Mouse (Mus musculus) heart, embryonic 15.5 days (tissue): ENCODE data around the gene Klhl25. TPM values are rescaled to one million over a fixed set of nuclear protein-coding genes. Genes with fewer than 3 reads are reported as not detected.
"Not testable (repeated sequence)": the region's sequence is repeated elsewhere in the genome, so short reads cannot be mapped to it uniquely, and the experiment has no call there.

Source experiments
- ATAC-seq: fragments of 200-750 bp; cut with Nextera tagmentation; replicated peaks from 2 replicates; pipeline ENCODE4 v1.8.0; 2017; ENCODE audit warnings: low read depth, moderate TSS enrichment; ENCODE audit not compliant: insufficient number of reproducible peaks, insufficient read depth, low FRiP score
- H3K27ac ChIP-seq: fragments of 300-500 bp; sonication (generic); 2 replicates; pipeline ENCODE4 v1.5.1; 2015; ENCODE audit warnings: mild to moderate bottlenecking, inconsistent platforms
- H3K27me3 ChIP-seq: fragments of 300-500 bp; sonication (generic); 2 replicates; pipeline ENCODE4 v1.6.1; 2015; ENCODE audit warnings: inconsistent platforms
- H3K36me3 ChIP-seq: fragments of 300-500 bp; sonication (generic); 2 replicates; pipeline ENCODE4 v1.6.1; 2015; ENCODE audit warnings: mild to moderate bottlenecking, inconsistent platforms
- H3K4me1 ChIP-seq: fragments of 300-500 bp; sonication (generic); replicated peaks from 2 replicates; pipeline ENCODE4 v1.6.1; 2015; ENCODE audit warnings: inconsistent platforms
- H3K4me2 ChIP-seq: fragments of 300-500 bp; sonication (generic); 2 replicates; pipeline ENCODE4 v1.6.1; 2015; ENCODE audit warnings: inconsistent platforms, mild to moderate bottlenecking, moderate library complexity
- H3K4me3 ChIP-seq: fragments of 300-500 bp; sonication (generic); 2 replicates; pipeline ENCODE4 v1.5.1; 2015; ENCODE audit warnings: mild to moderate bottlenecking, inconsistent platforms
- H3K9ac ChIP-seq: fragments of 300-500 bp; sonication (generic); 2 replicates; pipeline ENCODE4 v1.6.1; 2015; ENCODE audit warnings: mild to moderate bottlenecking, inconsistent platforms
- H3K9me3 ChIP-seq: fragments of 300-500 bp; sonication (generic); replicated peaks from 2 replicates; pipeline ENCODE4 v1.6.1; 2016; ENCODE audit warnings: inconsistent platforms
- WGBS: fragments of 180-500 bp; shearing (Covaris S2); methylation state at CpG from one replicate; pipeline ENCODE4 v1.1.7; 2015; ENCODE audit warnings: mixed read lengths; 5-methylcytosine and 5-hydroxymethylcytosine counted together
- polyA plus RNA-seq: library from polyadenylated mRNA; unstranded; fragments of >200 nt; fragmentation: Nextera tagmentation; extraction: Ambion mirVana; gene quantifications from 2 replicates; pipeline ENCODE4 v1.2.1, GENCODE M21; 2015

Klhl25 gene
- polyA plus RNA-seq, 1 experiment from 2014 or later = 7.7 TPM

GRCm38 (mm10) chr7:75826360-75827103 is 21.6 kb upstream of the Klhl25 start:
- peaks cover 20% of the 10 kb centered on the region for H3K4me1 ChIP-seq
- H3K4me3 ChIP-seq = no peak overlapping the region
- peak; percentile 48; the same call in 1 of the 2 replicates for ATAC-seq
- WGBS = 25% methylated on average over 3 of the region's 4 CpGs
- H3K27me3 ChIP-seq = no peaks in the 10 kb centered on the region
- no peaks in the 10 kb centered on the region for H3K9me3 ChIP-seq
- peak overlapping the region; percentile 73 for H3K27ac ChIP-seq
- H3K36me3 ChIP-seq = no peaks in the 10 kb centered on the region
- H3K9ac ChIP-seq = no peak overlapping the region
- H3K4me2 ChIP-seq = no peak overlapping the region

- no peak; the same call in 1 of the 2 replicates for ATAC-seq
- 77% methylated on average over 1 of the region's 1 CpGs for WGBS
- H3K36me3 ChIP-seq = no peaks in the 10 kb centered on the region
- no peaks in the 10 kb centered on the region for H3K9me3 ChIP-seq
- peaks cover 20% of the 10 kb centered on the region for H3K4me1 ChIP-seq
- H3K4me3 ChIP-seq = no peak overlapping the region
- H3K9ac ChIP-seq = no peak overlapping the region
- H3K4me2 ChIP-seq = no peak overlapping the region
- H3K27ac ChIP-seq = peak overlapping the region; percentile 34; the same call in 1 of the 2 replicates
- no peaks in the 10 kb centered on the region for H3K27me3 ChIP-seq
Measured at GRCm38 (mm10) chr7:75827357-75827756, 20.8 kb upstream of the Klhl25 start.

GRCm38 (mm10) chr7:75827850-75828249 is 20.3 kb upstream of the Klhl25 start:
- H3K4me3 ChIP-seq = no peak overlapping the region
- H3K27me3 ChIP-seq = no peaks in the 10 kb centered on the region
- H3K9ac ChIP-seq = no peak overlapping the region
- peaks cover 20% of the 10 kb centered on the region for H3K4me1 ChIP-seq
- H3K27ac ChIP-seq = no peak overlapping the region
- H3K9me3 ChIP-seq = no peaks in the 10 kb centered on the region
- 18% methylated on average over 10 of the region's 10 CpGs for WGBS
- H3K4me2 ChIP-seq = no peak overlapping the region
- H3K36me3 ChIP-seq = no peaks in the 10 kb centered on the region
- ATAC-seq = peak; percentile 65; the same call in 1 of the 2 replicates

- Histone ChIP-seq H3K27me3 (no peaks in the 10 kb centered on the region), H3K36me3 (no peaks in the 10 kb centered on the region), H3K27ac (no peak overlapping the region), H3K4me2 (no peak overlapping the region), H3K9me3 (no peaks in the 10 kb centered on the region), H3K9ac (no peak overlapping the region), H3K4me1 (peaks cover 20% of the 10 kb centered on the region), H3K4me3 (no peak overlapping the region)
- WGBS = 84% methylated on average over 5 of the region's 5 CpGs
- ATAC-seq = no peak
Measured at GRCm38 (mm10) chr7:75828536-75828935, 19.6 kb upstream of the Klhl25 start.

- Histone ChIP-seq H3K27me3 (no peaks in the 10 kb centered on the region), H3K27ac (no peak overlapping the region), H3K4me2 (no peak overlapping the region), H3K36me3 (no peaks in the 10 kb centered on the region), H3K4me3 (no peak overlapping the region), H3K4me1 (peaks cover 14% of the 10 kb centered on the region), H3K9ac (no peak overlapping the region), H3K9me3 (no peaks in the 10 kb centered on the region)
- ATAC-seq = no peak
- WGBS = 66% methylated on average over 6 of the region's 6 CpGs
Measured at GRCm38 (mm10) chr7:75830251-75831060, 17.7 kb upstream of the Klhl25 start.

- ATAC-seq, H3K4me1 ChIP-seq, H3K9ac ChIP-seq, H3K4me3 ChIP-seq, H3K36me3 ChIP-seq, H3K4me2 ChIP-seq, H3K9me3 ChIP-seq, H3K27ac ChIP-seq, H3K27me3 ChIP-seq: not testable (repeated sequence)
- 62% methylated on average over 3 of the region's 4 CpGs for WGBS
Measured at GRCm38 (mm10) chr7:75833960-75834359, 14.2 kb upstream of the Klhl25 start.

- 55% methylated on average over 3 of the region's 6 CpGs for WGBS
- H3K4me2 ChIP-seq, H3K4me3 ChIP-seq, H3K9ac ChIP-seq, ATAC-seq, H3K9me3 ChIP-seq, H3K27ac ChIP-seq, H3K4me1 ChIP-seq, H3K27me3 ChIP-seq, H3K36me3 ChIP-seq: not testable (repeated sequence)
Measured at GRCm38 (mm10) chr7:75834932-75835631, 13.0 kb upstream of the Klhl25 start.

GRCm38 (mm10) chr7:75840071-75840470 is 8.0 kb upstream of the Klhl25 start:
- H3K27me3 ChIP-seq = no peaks in the 10 kb centered on the region
- no peaks in the 10 kb centered on the region for H3K36me3 ChIP-seq
- H3K9me3 ChIP-seq = no peaks in the 10 kb centered on the region
- H3K27ac ChIP-seq = no peak overlapping the region
- H3K4me3 ChIP-seq = no peak overlapping the region
- H3K4me2 ChIP-seq = no peak overlapping the region
- 77% methylated on average over 4 of the region's 4 CpGs for WGBS
- H3K9ac ChIP-seq = no peak overlapping the region
- ATAC-seq = no peak
- no peaks in the 10 kb centered on the region for H3K4me1 ChIP-seq

- Histone ChIP-seq H3K4me2 (no peak overlapping the region), H3K27ac (no peak overlapping the region), H3K9ac (no peak overlapping the region), H3K36me3 (no peaks in the 10 kb centered on the region), H3K27me3 (no peaks in the 10 kb centered on the region), H3K9me3 (no peaks in the 10 kb centered on the region), H3K4me3 (no peak overlapping the region), H3K4me1 (peaks cover under 1% of the 10 kb centered on the region)
- 81% methylated on average over 3 of the region's 3 CpGs for WGBS
- ATAC-seq = no peak
Measured at GRCm38 (mm10) chr7:75842306-75842705, 5.8 kb upstream of the Klhl25 start.

- H3K27me3 ChIP-seq = no peaks in the 10 kb centered on the region
- no peaks in the 10 kb centered on the region for H3K9me3 ChIP-seq
- H3K4me1 ChIP-seq = peaks cover 12% of the 10 kb centered on the region
- H3K36me3 ChIP-seq = no peaks in the 10 kb centered on the region
- H3K4me2 ChIP-seq = no peak overlapping the region
- no peak for ATAC-seq
- H3K27ac ChIP-seq = no peak overlapping the region
- no peak overlapping the region for H3K9ac ChIP-seq
- H3K4me3 ChIP-seq = no peak overlapping the region
- WGBS = 92% methylated on average over 1 of the region's 1 CpGs
Measured at GRCm38 (mm10) chr7:75845936-75846335, 2.2 kb upstream of the Klhl25 start.

GRCm38 (mm10) chr7:75846942-75847341 is 1.2 kb upstream of the Klhl25 start:
- Histone ChIP-seq H3K9ac (no peak overlapping the region), H3K4me2 (no peak overlapping the region), H3K27me3 (no peaks in the 10 kb centered on the region), H3K27ac (no peak overlapping the region), H3K4me3 (no peak overlapping the region), H3K4me1 (peaks cover 14% of the 10 kb centered on the region), H3K9me3 (no peaks in the 10 kb centered on the region), H3K36me3 (no peaks in the 10 kb centered on the region)
- no peak for ATAC-seq
- WGBS = 50% methylated on average over 7 of the region's 7 CpGs
